Mouse (Mus musculus) embryonic fibroblast, embryonic 13.5 days (primary cell): ENCODE measurements at regions not wholly inside any gene's neighbourhood (a gene's known extent, or its start where the extent isn't known, plus 50 kb on each side); places are given as distances from the start of the nearest gene placed in this dataset.

Source experiments
- CTCF ChIP-seq: IDR thresholded peaks from 2 replicates; pipeline ENCODE4 v1.5.1; 2011; ENCODE audit warnings: mild to moderate bottlenecking, control low read depth, low read length, moderate library complexity, borderline replicate concordance; ENCODE audit not compliant: insufficient read depth
- POLR2A ChIP-seq: IDR thresholded peaks from 2 replicates; pipeline ENCODE4 v1.6.1; 2011; ENCODE audit warnings: low read depth, mild to moderate bottlenecking, control low read depth, low read length, moderate library complexity

GRCm38 (mm10) chr3:41239246-41239645 is 156.4 kb upstream of the Pgrmc2 start:
- TF ChIP-seq CTCF (no peak), POLR2A (no peak)
